Mouse (Mus musculus): ENCODE data around the gene Sf3b1.

- TF ChIP-seq CTCF (IDR thresholded peaks at IDR 0.05; ENCODE audit: low read depth): no peak
- TF ChIP-seq EP300 (IDR thresholded peaks at IDR 0.05; ENCODE audit: low read depth): no peak
Measured at GRCm38 (mm10) chr1:55027966-55028365, 685 bp upstream of the Sf3b1 start.
